Mouse (Mus musculus) spleen, postnatal 36 days (tissue): ENCODE results near the gene Clta.

Experiments used
- DNase-seq, 2 experiments: peaks; one replicate each; pipeline ENCODE4 v3.0.0; 2022; ENCODE audit warnings: low spot score in 2 of 2, mixed read lengths in 1 of 2

Clta gene

GRCm38 (mm10) chr4:44004126-44004525 lies at the start of gene Clta:
Gene Clta, plus strand, starts transcription at chr4:44004452.
- DNase-seq = peak in 1 of 2 experiments; percentile 55

GRCm38 (mm10) chr4:43957292-43957845 lies 46.9 kb upstream of the Clta start, which contains the start of gene Glipr2:
Gene Glipr2, plus strand, starts transcription at chr4:43957401.
- peak; percentile 70 to 77 for DNase-seq

GRCm38 (mm10) chr4:43957846-43958461 lies 46.3 kb upstream of the Clta start:
- peak; percentile 33 to 38 for DNase-seq

GRCm38 (mm10) chr4:43959523-43960179 lies 44.6 kb upstream of the Clta start:
- no peak for DNase-seq

GRCm38 (mm10) chr4:43960207-43960606 lies 44.0 kb upstream of the Clta start:
- DNase-seq = no peak

GRCm38 (mm10) chr4:43964326-43964833 lies 39.9 kb upstream of the Clta start:
- DNase-seq = peak; percentile 49 to 64

GRCm38 (mm10) chr4:43964951-43965684 lies 39.1 kb upstream of the Clta start:
- no peak for DNase-seq

GRCm38 (mm10) chr4:43965856-43966535 lies 38.3 kb upstream of the Clta start:
- DNase-seq = peak in 1 of 2 experiments; percentile 44

GRCm38 (mm10) chr4:43968650-43969049 lies 35.6 kb upstream of the Clta start:
- DNase-seq = no peak

- no peak for DNase-seq
These were observed 34.9 kb upstream of the Clta start for GRCm38 (mm10) chr4:43969373-43969772.

- peak in 1 of 2 experiments; percentile 18 for DNase-seq
These were observed 33.6 kb upstream of the Clta start for GRCm38 (mm10) chr4:43970393-43971330.

GRCm38 (mm10) chr4:43971541-43972136 lies 32.6 kb upstream of the Clta start:
- no peak for DNase-seq

- DNase-seq = peak; percentile 70 to 73
These were observed 32.1 kb upstream of the Clta start for GRCm38 (mm10) chr4:43972137-43972591.

- peak; percentile 27 to 41 for DNase-seq
These were observed 30.7 kb upstream of the Clta start for GRCm38 (mm10) chr4:43973526-43973981.

- DNase-seq = no peak
These were observed 29.2 kb upstream of the Clta start for GRCm38 (mm10) chr4:43974914-43975616.

GRCm38 (mm10) chr4:43976223-43976740 lies 28.0 kb upstream of the Clta start:
- no peak for DNase-seq

GRCm38 (mm10) chr4:43978521-43979443 lies 25.5 kb upstream of the Clta start:
- DNase-seq = no peak

GRCm38 (mm10) chr4:43979746-43980145 lies 24.5 kb upstream of the Clta start:
- no peak for DNase-seq
